Mouse (Mus musculus): Measurements from ENCODE around the gene Coq10a.

- TF ChIP-seq CTCF (IDR thresholded peaks at IDR 0.05; ENCODE audit: low read depth) (no peak), EP300 (IDR thresholded peaks at IDR 0.05; ENCODE audit: low read depth) (no peak)
These were observed 46.1 kb upstream of the Coq10a start for GRCm38 (mm10) chr10:128414848-128415247.
